Mouse (Mus musculus): Measurements from ENCODE around the gene Slc9b2. TPM values are rescaled to one million over a fixed set of nuclear protein-coding genes. Genes with fewer than 3 reads are reported as not detected.

Slc9b2 gene
- polyA plus RNA-seq (2015; fragmentation: Nextera tagmentation; extraction: Ambion mirVana): 3.4 and 4.6 TPM in 2 replicates

DNA sequence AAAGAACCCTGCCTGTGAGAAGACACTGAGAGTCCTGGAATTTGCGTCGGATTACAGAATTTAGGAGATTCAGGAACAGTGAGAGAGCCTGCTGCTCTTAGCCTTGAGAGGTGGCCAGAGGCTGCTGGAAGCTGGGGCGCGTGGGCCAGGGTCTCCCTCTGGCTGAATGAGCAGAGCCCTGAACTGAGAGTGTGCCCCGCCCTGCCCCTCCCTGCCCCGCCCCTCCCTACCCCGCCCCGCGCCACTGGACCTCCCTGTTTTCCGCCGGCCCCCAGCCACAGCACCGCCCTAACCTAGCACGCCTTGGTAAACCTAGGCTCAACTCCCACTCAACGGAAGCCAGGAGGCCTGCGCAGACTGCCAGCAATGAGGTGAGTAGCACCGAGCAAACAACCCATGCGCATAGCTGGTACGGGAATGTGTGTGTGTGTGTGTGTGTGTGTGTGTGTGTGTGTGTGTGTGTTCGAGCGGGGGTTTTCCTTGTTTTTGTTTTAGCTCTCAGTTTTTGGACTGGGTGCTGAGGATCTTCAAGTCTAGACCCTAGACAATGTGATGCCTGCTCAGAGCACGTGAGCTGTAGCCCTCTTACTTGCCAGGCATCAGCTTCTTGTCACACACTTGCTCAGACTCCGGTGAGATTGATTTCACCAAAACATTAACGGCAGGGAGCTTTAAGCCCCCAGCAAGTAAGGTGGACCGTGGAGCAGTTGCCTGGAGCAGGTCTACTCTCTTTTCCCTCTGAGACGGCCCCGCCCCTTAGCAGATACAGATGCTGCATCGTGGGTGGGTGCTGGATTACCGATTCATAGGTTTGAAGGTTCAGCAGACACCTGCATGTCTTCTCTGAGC is at the start of gene Slc9b2:
Slc9b2 (plus strand) TSS at position 290 of the 849 bp plus-strand sequence.
- Histone ChIP-seq H3K4me1 (peaks cover 13% of the 10 kb centered on the region; the same call in 1 of the 2 replicates), H3K27me3 (peaks cover 21% of the 10 kb centered on the region), H3K9me3 (0 out of 2 replicates have a peak, but pooled peaks cover 3% of the 10 kb centered on the region), H3K4me3 (peak within 1 kb of the TSS; percentile 38), H3K27ac (no peak within 1 kb of the TSS), H3K4me2 (peak within 1 kb of the TSS; percentile 71), H3K9ac (peak within 1 kb of the TSS; percentile 46; the same call in 1 of the 2 replicates), H3K36me3 (no peaks in the 10 kb centered on the region)
- 8% methylated on average over 23 of the region's 28 CpGs for WGBS
- ATAC-seq (ENCODE audit: insufficient number of reproducible peaks, insufficient read depth, low FRiP score, low TSS enrichment, low read depth): peak; percentile 68

GRCm38 (mm10) chr3:135258919-135259318 is 48.6 kb upstream of the Slc9b2 start:
- H3K4me3 ChIP-seq: no peak overlapping the region
- ATAC-seq (ENCODE audit: insufficient number of reproducible peaks, insufficient read depth, low FRiP score, low TSS enrichment, low read depth): no peak
- H3K27me3 ChIP-seq: no peaks in the 10 kb centered on the region
- H3K36me3 ChIP-seq: peaks cover 78% of the 10 kb centered on the region
- no peaks in the 10 kb centered on the region for H3K9me3 ChIP-seq
- H3K4me2 ChIP-seq: no peak overlapping the region
- no peaks in the 10 kb centered on the region for H3K4me1 ChIP-seq
- no peak overlapping the region for H3K27ac ChIP-seq
- WGBS: 85% methylated on average over 10 of the region's 10 CpGs
- H3K9ac ChIP-seq: no peak overlapping the region

- H3K27me3 ChIP-seq: no peaks in the 10 kb centered on the region
- H3K9me3 ChIP-seq: no peaks in the 10 kb centered on the region
- H3K4me1 ChIP-seq: no peaks in the 10 kb centered on the region
- H3K4me2 ChIP-seq: no peak overlapping the region
- H3K9ac ChIP-seq: no peak overlapping the region
- 91% methylated on average over 7 of the region's 7 CpGs for WGBS
- no peak for ATAC-seq (ENCODE audit: insufficient number of reproducible peaks, insufficient read depth, low FRiP score, low TSS enrichment, low read depth)
- peaks cover 88% of the 10 kb centered on the region for H3K36me3 ChIP-seq
- H3K27ac ChIP-seq: no peak overlapping the region
- H3K4me3 ChIP-seq: no peak overlapping the region
Measured at GRCm38 (mm10) chr3:135260233-135260632, 47.3 kb upstream of the Slc9b2 start.

DNA sequence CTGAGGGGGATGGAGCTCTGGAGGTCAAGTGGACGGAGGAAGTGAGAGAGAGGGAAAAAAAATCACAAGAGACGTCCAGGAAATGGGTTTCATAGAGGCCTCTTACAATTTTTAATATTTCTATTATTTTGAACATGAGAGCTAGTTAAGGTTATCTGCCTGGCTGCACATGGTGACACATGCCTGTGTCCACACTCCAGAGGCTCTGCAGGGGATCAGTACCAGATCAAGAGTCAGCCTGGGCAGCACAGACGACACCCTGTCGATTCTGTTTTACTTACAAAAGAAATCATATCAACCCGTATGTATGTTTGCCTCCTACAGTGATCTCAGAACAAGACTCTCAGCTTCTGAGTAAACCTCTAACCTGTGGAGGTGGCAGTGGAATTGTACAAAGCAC is 38.9 kb upstream of the Slc9b2 start:
- 89% methylated on average over 5 of the region's 5 CpGs for WGBS

GRCm38 (mm10) chr3:135269391-135269990 is 38.0 kb upstream of the Slc9b2 start:
- Histone ChIP-seq H3K9me3 (no peaks in the 10 kb centered on the region), H3K27ac (no peak overlapping the region), H3K4me2 (no peak overlapping the region), H3K27me3 (no peaks in the 10 kb centered on the region), H3K4me1 (no peaks in the 10 kb centered on the region), H3K4me3 (no peak overlapping the region), H3K9ac (no peak overlapping the region), H3K36me3 (peaks cover 75% of the 10 kb centered on the region)
- ATAC-seq (ENCODE audit: insufficient number of reproducible peaks, insufficient read depth, low FRiP score, low TSS enrichment, low read depth): 0 out of 2 replicates have a peak, but pooled peaks have one; percentile 10
- WGBS: 86% methylated on average over 10 of the region's 10 CpGs

More for the DNA sequence above, 38.9 kb upstream of the Slc9b2 start:
- Histone ChIP-seq H3K27ac (no peak overlapping the region), H3K4me3 (no peak overlapping the region), H3K27me3 (no peaks in the 10 kb centered on the region), H3K4me2 (no peak overlapping the region), H3K9ac (no peak overlapping the region), H3K4me1 (no peaks in the 10 kb centered on the region), H3K9me3 (no peaks in the 10 kb centered on the region), H3K36me3 (peaks cover 83% of the 10 kb centered on the region)
- ATAC-seq (ENCODE audit: insufficient number of reproducible peaks, insufficient read depth, low FRiP score, low TSS enrichment, low read depth): no peak

DNA sequence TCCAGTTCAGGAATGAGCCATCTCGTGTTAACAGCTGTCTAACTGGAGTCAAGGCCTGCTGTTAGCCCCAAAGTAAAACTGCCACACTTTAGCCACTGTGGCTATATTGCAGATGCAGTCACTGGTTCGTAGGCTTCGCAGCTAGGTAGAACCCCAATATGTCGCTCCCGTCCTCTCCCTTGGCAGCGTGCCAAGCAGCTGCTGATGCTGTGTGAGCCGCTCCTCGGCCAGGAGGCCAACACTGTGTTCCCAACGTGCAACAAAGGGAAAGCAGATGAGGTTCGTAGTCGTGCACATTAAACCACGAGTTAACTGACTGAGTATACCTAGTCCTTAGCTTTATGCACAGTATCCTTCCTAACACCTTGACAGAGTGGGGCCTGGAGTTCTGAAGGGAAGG is 34.9 kb upstream of the Slc9b2 start:
- no peak for ATAC-seq (ENCODE audit: insufficient number of reproducible peaks, insufficient read depth, low FRiP score, low TSS enrichment, low read depth)
- Histone ChIP-seq H3K9ac (no peak overlapping the region), H3K9me3 (no peaks in the 10 kb centered on the region), H3K27me3 (no peaks in the 10 kb centered on the region), H3K27ac (no peak overlapping the region), H3K36me3 (peaks cover 49% of the 10 kb centered on the region), H3K4me3 (no peak overlapping the region), H3K4me2 (no peak overlapping the region), H3K4me1 (no peaks in the 10 kb centered on the region)
- WGBS: 78% methylated on average over 12 of the region's 12 CpGs

DNA sequence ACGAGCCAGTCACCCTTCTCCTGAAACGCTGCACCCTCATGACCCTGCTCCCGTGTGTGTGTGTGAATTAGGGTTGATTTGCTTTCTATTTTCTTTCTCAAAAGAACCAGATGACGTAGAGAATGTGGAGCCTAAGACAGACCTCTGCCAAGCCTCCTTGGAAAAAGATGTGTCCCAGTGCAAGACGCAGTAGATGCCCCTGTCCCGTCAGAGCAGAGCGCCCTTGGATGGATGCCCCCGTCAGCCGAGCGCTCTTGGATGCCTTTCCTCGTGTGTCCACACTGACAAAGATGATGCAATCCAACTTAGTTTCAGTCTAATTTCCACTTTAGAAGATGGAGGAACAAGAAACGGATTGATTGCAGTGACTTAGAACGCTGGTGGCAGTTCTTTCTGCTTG is 34.5 kb upstream of the Slc9b2 start:
- Histone ChIP-seq H3K36me3 (peaks cover 46% of the 10 kb centered on the region), H3K4me2 (no peak overlapping the region), H3K4me3 (no peak overlapping the region), H3K27ac (no peak overlapping the region), H3K4me1 (no peaks in the 10 kb centered on the region), H3K27me3 (no peaks in the 10 kb centered on the region), H3K9ac (no peak overlapping the region), H3K9me3 (no peaks in the 10 kb centered on the region)
- no peak for ATAC-seq (ENCODE audit: insufficient number of reproducible peaks, insufficient read depth, low FRiP score, low TSS enrichment, low read depth)
- WGBS: 91% methylated on average over 13 of the region's 13 CpGs

DNA sequence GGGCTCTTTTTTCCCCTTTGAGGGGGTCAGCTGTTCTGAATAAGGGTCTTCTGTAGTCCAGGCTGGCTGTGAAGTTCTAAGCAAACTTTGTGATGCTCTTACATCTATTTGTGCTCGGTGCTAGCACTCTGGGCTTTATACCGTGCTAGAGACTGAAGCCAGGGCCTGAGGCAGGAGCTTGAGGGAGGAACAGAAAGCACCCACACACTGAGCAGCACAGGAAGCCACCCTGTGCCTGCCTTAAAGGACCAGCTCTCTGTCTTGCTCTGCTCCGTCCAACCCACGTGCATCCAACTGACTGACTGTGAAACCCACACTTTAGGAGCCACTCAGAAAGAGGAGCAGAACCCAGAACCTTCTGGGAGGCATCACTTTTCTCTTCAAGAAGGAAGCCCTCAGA is 27.3 kb upstream of the Slc9b2 start:
- WGBS: 77% methylated on average over 4 of the region's 4 CpGs
- no peak for ATAC-seq (ENCODE audit: insufficient number of reproducible peaks, insufficient read depth, low FRiP score, low TSS enrichment, low read depth)
- Histone ChIP-seq H3K9me3 (no peaks in the 10 kb centered on the region), H3K4me1 (peaks cover 10% of the 10 kb centered on the region), H3K27ac (no peak overlapping the region), H3K36me3 (no peaks in the 10 kb centered on the region), H3K27me3 (no peaks in the 10 kb centered on the region), H3K9ac (no peak overlapping the region), H3K4me2 (no peak overlapping the region), H3K4me3 (no peak overlapping the region)

DNA sequence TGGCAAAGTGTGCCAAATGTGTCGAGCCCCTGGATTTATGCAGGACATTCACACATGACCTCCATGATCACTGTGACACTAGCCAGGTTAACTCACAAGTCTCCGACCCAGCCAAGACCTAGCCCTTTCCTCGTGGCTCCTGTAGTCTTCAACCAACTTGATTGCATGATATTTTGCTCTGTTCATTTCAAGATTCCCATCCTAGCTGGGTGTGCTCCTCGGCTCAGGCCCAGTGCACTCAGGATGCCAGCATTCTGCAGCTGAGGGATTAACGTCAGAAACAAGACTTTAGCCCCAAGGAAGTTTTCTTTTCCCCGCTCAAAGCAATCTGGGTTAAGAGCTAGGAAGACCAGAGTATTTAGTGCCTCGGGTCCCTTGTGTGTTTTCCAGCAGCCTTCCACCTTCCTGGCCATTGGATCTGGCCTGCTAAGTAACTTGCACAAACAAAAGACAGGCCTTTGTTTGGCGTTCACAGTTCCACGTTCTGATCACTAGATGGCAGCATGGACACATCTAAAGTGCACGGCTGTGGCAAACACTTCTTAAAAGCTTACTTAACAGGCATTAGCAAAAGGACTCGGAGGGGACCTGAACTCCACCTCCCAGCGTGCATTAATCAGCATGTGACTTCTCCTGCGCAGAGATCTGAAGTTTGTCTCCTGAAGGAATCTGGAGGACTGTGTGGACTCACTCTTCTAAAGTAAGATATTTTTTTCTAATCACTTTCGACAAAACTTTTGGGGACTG is 26.7 kb upstream of the Slc9b2 start, which contains the start of gene Bdh2:
Bdh2 (plus strand) TSS at position 553 of the 747 bp plus-strand sequence.
- peaks cover 10% of the 10 kb centered on the region for H3K4me1 ChIP-seq
- H3K27ac ChIP-seq: 0 out of 2 replicates have a peak within 1 kb of the TSS, but pooled peaks have one; percentile 36
- WGBS: 23% methylated on average over 14 of the region's 14 CpGs
- peak within 1 kb of the TSS; percentile 45 for H3K4me2 ChIP-seq
- H3K9ac ChIP-seq: peak within 1 kb of the TSS; percentile 52; the same call in 1 of the 2 replicates
- no peaks in the 10 kb centered on the region for H3K27me3 ChIP-seq
- ATAC-seq (ENCODE audit: insufficient number of reproducible peaks, insufficient read depth, low FRiP score, low TSS enrichment, low read depth): peak; percentile 50; the same call in 1 of the 2 replicates
- no peaks in the 10 kb centered on the region for H3K9me3 ChIP-seq
- no peaks in the 10 kb centered on the region for H3K36me3 ChIP-seq
- H3K4me3 ChIP-seq: peak within 1 kb of the TSS; percentile 27

- no peaks in the 10 kb centered on the region for H3K36me3 ChIP-seq
- H3K9ac ChIP-seq: 0 out of 2 replicates have a peak overlapping the region, but pooled peaks have one; percentile 7
- H3K27me3 ChIP-seq: no peaks in the 10 kb centered on the region
- H3K9me3 ChIP-seq: no peaks in the 10 kb centered on the region
- no peak for ATAC-seq (ENCODE audit: insufficient number of reproducible peaks, insufficient read depth, low FRiP score, low TSS enrichment, low read depth)
- H3K27ac ChIP-seq: no peak overlapping the region
- peaks cover 10% of the 10 kb centered on the region for H3K4me1 ChIP-seq
- 77% methylated on average over 8 of the region's 8 CpGs for WGBS
- H3K4me3 ChIP-seq: peak overlapping the region; percentile 27; the same call in 1 of the 2 replicates
- H3K4me2 ChIP-seq: peak overlapping the region; percentile 45
Measured at GRCm38 (mm10) chr3:135281701-135282100, 25.8 kb upstream of the Slc9b2 start.

DNA sequence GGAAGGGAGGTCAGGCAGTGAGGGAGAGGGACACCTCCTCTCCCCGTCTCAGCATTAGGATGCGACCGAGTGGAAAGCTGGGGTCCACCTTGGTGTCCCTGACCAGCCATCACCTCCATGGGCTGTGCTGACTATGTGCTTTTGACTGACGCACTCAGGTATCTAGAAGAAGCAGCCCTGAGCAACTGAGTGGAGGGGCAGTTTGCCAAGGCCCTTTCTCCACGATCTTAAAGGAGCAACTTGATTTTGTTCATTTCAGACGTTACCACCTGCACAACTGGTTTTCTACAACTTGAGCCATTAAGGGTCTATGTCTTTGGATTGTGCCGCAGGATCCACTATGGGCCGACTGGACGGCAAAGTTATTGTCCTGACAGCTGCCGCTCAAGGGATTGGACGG is 22.2 kb upstream of the Slc9b2 start:
- no peak for ATAC-seq (ENCODE audit: insufficient number of reproducible peaks, insufficient read depth, low FRiP score, low TSS enrichment, low read depth)
- H3K9ac ChIP-seq: no peak overlapping the region
- H3K4me1 ChIP-seq: peaks cover 10% of the 10 kb centered on the region
- H3K27me3 ChIP-seq: no peaks in the 10 kb centered on the region
- no peaks in the 10 kb centered on the region for H3K9me3 ChIP-seq
- H3K27ac ChIP-seq: no peak overlapping the region
- no peaks in the 10 kb centered on the region for H3K36me3 ChIP-seq
- H3K4me2 ChIP-seq: no peak overlapping the region
- H3K4me3 ChIP-seq: no peak overlapping the region
- 85% methylated on average over 11 of the region's 11 CpGs for WGBS

All from embryonic facial prominence, embryonic 13.5 days (tissue).